Mouse (Mus musculus) megakaryocyte, embryonic 14.5 days (primary cell): ENCODE measurements at regions not wholly inside any gene's neighbourhood (a gene's known extent, or its start where the extent isn't known, plus 50 kb on each side); places are given as distances from the start of the nearest gene placed in this dataset.

Experiments
- FLI1 ChIP-seq: IDR thresholded peaks from 2 replicates; pipeline ENCODE4 v1.6.1; 2012; ENCODE audit warnings: low read length, inconsistent platforms, mixed read lengths
- GATA1 ChIP-seq: IDR thresholded peaks from 3 replicates; pipeline ENCODE4 v1.6.1; 2012; ENCODE audit warnings: mixed read lengths, low read length, inconsistent platforms, borderline replicate concordance

GRCm38 (mm10) chr10:105125736-105126135 is 448.5 kb downstream of the Tmtc2 start:
- no peak for TF ChIP-seq GATA1
- no peak for TF ChIP-seq FLI1
